Mouse (Mus musculus): ENCODE data around the gene Stk25.

The Stk25 gene

DNA sequence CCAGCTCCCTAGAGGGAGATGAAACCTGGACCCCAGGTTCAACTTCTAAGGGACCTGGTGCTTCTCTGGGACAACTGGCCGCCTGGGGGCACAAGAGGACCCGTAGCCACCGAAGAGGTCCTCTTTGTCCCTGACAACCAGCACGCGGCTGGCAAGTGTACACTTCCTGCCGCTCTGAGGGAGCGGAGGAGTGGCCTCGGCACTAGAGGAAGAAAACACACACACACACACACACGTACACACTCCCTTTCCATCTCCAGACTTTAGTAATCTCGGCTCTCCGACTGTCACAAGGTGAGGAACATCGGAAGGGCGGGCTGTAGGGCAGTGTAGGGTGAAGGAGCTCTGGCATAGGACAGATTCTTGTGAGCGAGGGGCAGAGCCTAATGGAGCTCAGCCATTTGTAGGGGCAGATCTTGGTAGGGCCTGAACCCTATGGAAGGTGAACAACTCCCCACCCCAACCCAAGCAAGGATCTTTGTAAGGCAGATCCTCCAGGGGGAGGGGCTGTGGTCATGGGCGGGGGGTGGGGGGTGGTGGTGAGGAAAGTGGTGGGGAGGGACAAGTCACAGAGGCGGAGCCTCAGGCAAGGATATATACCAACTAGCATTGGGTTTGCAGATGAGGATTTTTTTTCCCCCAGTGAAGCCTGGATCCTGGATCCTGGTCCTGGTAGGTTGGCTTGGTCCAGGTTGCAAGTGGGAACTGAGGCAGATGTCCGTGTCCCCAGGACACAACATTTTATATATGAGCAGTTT is 10.5 kb upstream of the Stk25 start:
- DNase-seq (ENCODE audit: low spot score) = peak; percentile 79

- DNase-seq (ENCODE audit: low spot score) = peak; percentile 73
Observed at GRCm38 (mm10) chr1:93667760-93668400, 9.4 kb upstream of the Stk25 start.

DNA sequence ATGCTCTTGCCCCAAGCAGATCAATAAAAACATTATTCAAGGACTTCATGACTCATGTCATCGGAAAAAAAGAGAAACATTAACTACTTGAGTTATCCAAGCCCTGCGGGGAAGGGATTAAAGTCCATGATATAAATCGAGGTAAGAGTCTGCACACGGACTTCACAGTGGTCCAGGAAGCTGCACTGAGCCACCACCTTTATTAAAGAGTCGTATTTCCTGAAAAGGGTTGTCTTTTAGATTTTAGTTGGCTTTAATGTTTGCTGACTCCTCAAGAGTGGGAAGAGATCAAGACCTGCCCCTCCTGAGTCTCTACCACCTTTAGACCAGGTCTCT is 1.5 kb downstream of the Stk25 start:
- DNase-seq (ENCODE audit: low spot score) = no peak

GRCm38 (mm10) chr1:93656325-93657024 is 2.0 kb downstream of the Stk25 start:
- DNase-seq (ENCODE audit: low spot score) = no peak

DNA sequence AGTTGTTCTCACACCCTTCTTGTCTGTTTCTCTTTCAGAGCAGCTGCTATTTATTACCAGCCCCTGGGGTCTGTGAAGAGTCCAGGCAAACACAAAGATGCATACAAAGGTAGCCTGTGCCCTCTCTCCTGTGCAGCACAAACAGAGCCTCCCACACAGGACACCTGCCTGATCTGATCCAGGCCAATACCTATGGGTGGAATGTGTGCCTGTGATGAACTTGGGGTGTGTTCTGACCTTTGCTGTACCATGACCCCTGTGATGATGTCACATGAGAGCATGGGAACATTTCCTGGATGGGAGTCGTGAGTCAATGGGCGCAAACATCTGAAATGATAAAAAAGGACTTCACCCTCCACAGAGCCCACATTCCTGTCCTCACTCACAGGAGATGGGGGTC is 3.7 kb downstream of the Stk25 start:
- no peak for DNase-seq (ENCODE audit: low spot score)

GRCm38 (mm10) chr1:93654275-93654674 is 4.2 kb downstream of the Stk25 start:
- DNase-seq (ENCODE audit: low spot score) = no peak

DNA sequence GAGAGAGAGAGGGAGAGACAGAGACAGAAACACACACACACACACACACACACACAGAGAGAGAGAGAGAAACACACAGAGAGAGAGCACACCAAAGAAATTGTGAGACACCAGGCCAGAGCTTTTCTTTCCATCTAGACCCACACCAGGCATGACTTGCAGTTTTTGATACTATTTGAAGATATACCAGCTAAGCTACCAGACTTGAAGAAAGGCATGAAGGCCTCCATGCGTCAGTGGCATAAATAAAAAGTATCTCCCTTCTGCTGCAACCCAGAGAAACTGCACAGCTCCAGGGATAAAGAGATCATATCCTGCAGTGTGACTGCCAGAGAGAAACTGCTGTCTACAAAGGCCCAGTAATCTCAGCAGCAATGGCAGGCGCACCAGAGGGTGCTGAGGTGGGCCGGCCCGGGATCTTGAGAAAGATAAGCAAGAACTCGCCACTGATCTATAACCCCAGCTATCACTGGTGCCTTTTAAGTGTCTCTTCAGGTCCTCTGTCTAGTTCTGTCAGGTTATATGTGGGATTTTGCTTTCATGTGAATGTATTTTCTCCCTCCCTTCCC is 8.8 kb downstream of the Stk25 start:
- DNase-seq (ENCODE audit: low spot score) = no peak

DNA sequence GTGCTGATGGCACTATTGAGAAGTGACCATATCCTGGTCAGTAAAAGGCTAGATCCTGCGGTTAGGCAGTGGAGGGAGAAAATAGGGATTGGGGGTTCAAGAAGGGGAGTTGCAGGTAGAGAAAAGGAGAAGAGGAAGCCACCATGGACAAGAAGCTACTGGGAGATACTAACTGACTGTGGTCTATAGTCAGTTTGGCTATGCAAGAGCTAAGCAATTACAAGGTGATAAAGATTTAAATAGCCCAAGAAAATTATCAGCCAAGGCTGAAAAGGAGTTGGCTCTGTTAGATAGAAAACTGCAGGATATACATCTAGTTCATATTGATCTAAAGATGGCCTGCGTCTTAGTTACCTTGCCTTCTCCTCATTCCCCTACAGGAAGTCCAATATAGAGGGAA is 15.8 kb downstream of the Stk25 start:
- no peak for DNase-seq (ENCODE audit: low spot score)

- DNase-seq (ENCODE audit: low spot score) = no peak
Observed at GRCm38 (mm10) chr1:93641978-93642377, 16.5 kb downstream of the Stk25 start.

- no peak for DNase-seq (ENCODE audit: low spot score)
Observed at GRCm38 (mm10) chr1:93636211-93636897, 22.1 kb downstream of the Stk25 start.

DNA sequence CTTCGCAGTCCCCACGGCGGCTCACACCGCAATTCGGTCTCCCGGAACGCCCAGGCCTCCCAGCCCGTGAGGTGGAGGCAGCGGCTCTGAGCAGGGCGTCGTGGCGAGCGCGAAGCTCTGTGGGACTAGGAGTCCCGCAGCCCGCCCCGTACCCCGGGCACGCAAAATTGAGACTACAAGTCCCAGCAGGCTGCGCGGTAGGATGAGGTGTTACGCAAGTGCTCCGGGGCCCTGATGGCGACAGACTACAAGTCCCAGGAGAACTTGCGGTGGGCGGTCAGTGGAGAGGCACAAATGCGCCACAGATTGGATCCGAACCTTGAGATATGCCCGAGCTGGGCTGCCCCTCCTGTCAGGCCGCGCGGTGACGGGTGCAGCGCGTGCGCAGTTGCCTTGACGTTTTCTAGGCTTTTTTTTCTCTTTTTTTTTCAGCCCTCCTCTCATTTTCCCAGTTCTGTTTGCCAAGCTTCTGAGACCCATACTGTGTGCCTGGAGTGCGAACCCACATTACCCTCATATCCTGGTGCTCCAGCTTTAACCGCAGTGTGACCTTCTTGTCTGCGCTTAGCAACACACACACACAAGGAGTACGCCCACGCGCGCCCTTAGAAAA is 22.8 kb downstream of the Stk25 start:
- peak; percentile 99 for DNase-seq (ENCODE audit: low spot score)

DNA sequence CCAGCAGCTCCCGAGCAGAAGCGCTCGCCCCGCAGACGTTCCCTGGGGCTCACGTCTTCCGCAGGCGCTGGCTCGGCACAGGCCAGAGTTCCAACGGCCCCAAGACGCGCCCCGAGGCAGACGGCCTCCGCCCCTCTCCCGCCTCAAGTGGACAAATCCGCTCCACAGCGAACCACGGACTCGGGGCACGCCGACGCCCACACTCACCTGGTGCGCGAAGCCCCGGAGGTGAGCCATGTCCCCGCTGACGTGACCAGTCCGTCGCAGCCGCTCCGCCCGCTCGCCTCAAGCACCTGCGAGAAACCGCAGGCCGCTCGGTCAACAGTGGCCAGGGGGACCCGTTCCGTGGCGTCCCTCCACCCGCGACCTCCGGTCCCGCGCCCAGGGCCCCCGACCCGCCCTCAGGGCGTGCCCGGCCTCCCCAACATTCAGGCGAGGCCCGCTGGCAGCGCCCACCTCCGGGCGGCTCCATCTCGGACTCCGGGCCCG is 23.3 kb downstream of the Stk25 start:
- DNase-seq (ENCODE audit: low spot score) = no peak

GRCm38 (mm10) chr1:93634481-93634891 is 24.0 kb downstream of the Stk25 start:
- DNase-seq (ENCODE audit: low spot score) = no peak

- no peak for DNase-seq (ENCODE audit: low spot score)
Observed at GRCm38 (mm10) chr1:93632723-93633122, 25.7 kb downstream of the Stk25 start.

- DNase-seq (ENCODE audit: low spot score) = no peak
Observed at GRCm38 (mm10) chr1:93630796-93631195, 27.7 kb downstream of the Stk25 start.

DNA sequence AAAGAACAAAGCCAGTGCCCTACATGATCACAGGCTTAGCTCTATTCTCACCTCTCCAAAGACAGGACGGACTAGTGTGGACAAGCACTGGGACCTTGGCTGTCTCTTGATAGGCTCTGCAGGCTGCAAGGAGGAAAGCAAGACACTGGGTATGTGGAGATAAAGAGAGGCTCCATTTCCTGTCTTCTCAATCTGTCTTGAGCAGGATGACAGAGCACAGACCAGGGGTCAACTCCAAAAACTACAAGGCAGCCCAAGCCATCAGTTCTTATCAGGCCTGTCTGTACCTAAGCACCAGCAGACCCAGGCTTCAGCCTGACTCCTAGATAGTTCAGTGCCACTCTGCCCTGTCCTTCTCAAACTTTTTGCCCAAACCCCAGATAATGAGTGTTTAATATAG is 34.0 kb downstream of the Stk25 start:
- no peak for DNase-seq (ENCODE audit: low spot score)

- no peak for DNase-seq (ENCODE audit: low spot score)
Observed at GRCm38 (mm10) chr1:93618948-93619347, 39.5 kb downstream of the Stk25 start.

- no peak for DNase-seq (ENCODE audit: low spot score)
Observed at GRCm38 (mm10) chr1:93618059-93618748, 40.3 kb downstream of the Stk25 start.

GRCm38 (mm10) chr1:93609762-93610161 is 48.7 kb downstream of the Stk25 start:
- no peak for DNase-seq (ENCODE audit: low spot score)

- DNase-seq (ENCODE audit: low spot score) = no peak
Observed at GRCm38 (mm10) chr1:93608696-93609245, 49.7 kb downstream of the Stk25 start.
